Mouse (Mus musculus) embryo, embryonic 11.5 days (tissue): Measurements from ENCODE around the gene Arpp21.

Experiments used
- DNase-seq: peaks from one replicate; pipeline ENCODE4 v3.0.0-alpha.2; 2012; ENCODE audit warnings: low read depth, low spot score

The Arpp21 gene

GRCm38 (mm10) chr9:112180006-112180405, 55.7 kb downstream of the Arpp21 start:
- no peak for DNase-seq

GRCm38 (mm10) chr9:112178438-112178837, 57.3 kb downstream of the Arpp21 start:
- no peak for DNase-seq

- DNase-seq = no peak
These were observed 58.2 kb downstream of the Arpp21 start for GRCm38 (mm10) chr9:112177569-112177968.

GRCm38 (mm10) chr9:112176317-112176716, 59.4 kb downstream of the Arpp21 start:
- DNase-seq = no peak

GRCm38 (mm10) chr9:112174407-112175357, 61.1 kb downstream of the Arpp21 start:
- DNase-seq = no peak

- no peak for DNase-seq
These were observed 62.0 kb downstream of the Arpp21 start for GRCm38 (mm10) chr9:112173778-112174177.

- DNase-seq = no peak
These were observed 71.1 kb downstream of the Arpp21 start for GRCm38 (mm10) chr9:112164677-112165076.

GRCm38 (mm10) chr9:112160981-112161380, 74.8 kb downstream of the Arpp21 start:
- no peak for DNase-seq

GRCm38 (mm10) chr9:112153972-112154371, 81.8 kb downstream of the Arpp21 start:
- DNase-seq = no peak

- DNase-seq = no peak
These were observed 83.0 kb downstream of the Arpp21 start for GRCm38 (mm10) chr9:112152762-112153161.

- DNase-seq = no peak
These were observed 84.6 kb downstream of the Arpp21 start for GRCm38 (mm10) chr9:112151177-112151576.

GRCm38 (mm10) chr9:112140658-112141057, 95.1 kb downstream of the Arpp21 start:
- DNase-seq = no peak

GRCm38 (mm10) chr9:112137820-112138219, 97.9 kb downstream of the Arpp21 start:
- DNase-seq = no peak

GRCm38 (mm10) chr9:112130812-112131211, 104.9 kb downstream of the Arpp21 start:
- no peak for DNase-seq

GRCm38 (mm10) chr9:112124667-112125066, 111.1 kb downstream of the Arpp21 start:
- DNase-seq = no peak

- DNase-seq = no peak
These were observed 111.6 kb downstream of the Arpp21 start for GRCm38 (mm10) chr9:112124184-112124583.

- no peak for DNase-seq
These were observed 112.3 kb downstream of the Arpp21 start for GRCm38 (mm10) chr9:112123421-112123828.

- no peak for DNase-seq
These were observed 116.2 kb downstream of the Arpp21 start for GRCm38 (mm10) chr9:112119535-112119934.

- no peak for DNase-seq
These were observed 116.7 kb downstream of the Arpp21 start for GRCm38 (mm10) chr9:112119106-112119433.

- no peak for DNase-seq
These were observed 117.2 kb downstream of the Arpp21 start for GRCm38 (mm10) chr9:112118411-112119105.

- DNase-seq = no peak
These were observed 117.9 kb downstream of the Arpp21 start for GRCm38 (mm10) chr9:112117632-112118410.

- no peak for DNase-seq
These were observed 124.1 kb downstream of the Arpp21 start for GRCm38 (mm10) chr9:112111610-112112009.
